ENCODE assay signal across 16 mouse cellular contexts in genomic region chr2:29846911-29847310, GRCm38 (mm10). TPM values are rescaled to one million over a fixed set of nuclear protein-coding genes. Genes with fewer than 3 reads are reported as not detected.
DNase-seq lines count a peak whose midpoint lies in the region; ATAC-seq lines count a peak whose summit lies in the region.
"Had no signal": no experiment of that assay in that cellular context is flagged by ENCODE, and none has a peak within 500 bp of the region (broad histone marks: within the 10 kb centered on the region; RNA-seq: fewer than 3 reads in every experiment).

No protein-coding gene starts in this region.

- no peak overlapping the region for H3K9ac ChIP-seq in kidney, embryonic 16.5 days (replicated peaks; ENCODE audit: low read length)
- H3K9ac ChIP-seq in hindbrain, embryonic 13.5 days = peak overlapping the region; percentile 97
- H3K9ac ChIP-seq in midbrain, embryonic 14.5 days (replicated peaks; ENCODE audit: low read length) = peak overlapping the region; percentile 97
- H3K9ac ChIP-seq in neural tube, embryonic 15.5 days (replicated peaks) = peak overlapping the region; percentile 69
- H3K9ac ChIP-seq: limb, embryonic 15.5 days had no signal

- 0 out of 2 replicates have a peak overlapping the region, but pooled peaks have one; percentile 55 for H3K4me2 ChIP-seq in kidney, embryonic 16.5 days (replicated peaks; ENCODE audit: low read depth, low read length)
- H3K4me2 ChIP-seq in hindbrain, embryonic 13.5 days = peak overlapping the region; percentile 77
- H3K4me2 ChIP-seq in midbrain, embryonic 14.5 days (ENCODE audit: low read length) = peak overlapping the region; percentile 83
- peak overlapping the region; percentile 66 for H3K4me2 ChIP-seq in neural tube, embryonic 15.5 days
- H3K4me2 ChIP-seq: limb, embryonic 15.5 days had no signal

- no peaks in the 10 kb centered on the region for H3K9me3 ChIP-seq in kidney, embryonic 16.5 days (ENCODE audit: low read length)
- no peaks in the 10 kb centered on the region for H3K9me3 ChIP-seq in hindbrain, embryonic 13.5 days
- no peaks in the 10 kb centered on the region for H3K9me3 ChIP-seq in midbrain, embryonic 14.5 days (ENCODE audit: control insufficient read depth, low read length)
- no peaks in the 10 kb centered on the region for H3K9me3 ChIP-seq in neural tube, embryonic 15.5 days (replicated peaks)
- H3K9me3 ChIP-seq: embryonic facial prominence, embryonic 13.5 days; limb, embryonic 15.5 days had no signal

- H3K27me3 ChIP-seq in kidney, embryonic 16.5 days (ENCODE audit: insufficient read depth, low read length) = peaks cover 49% of the 10 kb centered on the region
- no peaks in the 10 kb centered on the region for H3K27me3 ChIP-seq in hindbrain, embryonic 13.5 days
- H3K27me3 ChIP-seq in midbrain, embryonic 14.5 days (ENCODE audit: control insufficient read depth, insufficient read depth, low read length) = no peaks in the 10 kb centered on the region
- no peaks in the 10 kb centered on the region for H3K27me3 ChIP-seq in neural tube, embryonic 15.5 days (replicated peaks)

- WGBS in kidney, embryonic 16.5 days = 56% methylated on average over 3 of the region's 3 CpGs
- 27% methylated on average over 3 of the region's 3 CpGs for WGBS in hindbrain, embryonic 13.5 days
- WGBS in midbrain, embryonic 14.5 days = 24% methylated on average over 3 of the region's 3 CpGs
- WGBS in neural tube, embryonic 15.5 days = 17% methylated on average over 3 of the region's 3 CpGs

- no peak overlapping the region for H3K4me3 ChIP-seq in kidney, embryonic 16.5 days (ENCODE audit: low read length)
- peak overlapping the region; percentile 80 for H3K4me3 ChIP-seq in hindbrain, embryonic 13.5 days
- peak overlapping the region; percentile 82 for H3K4me3 ChIP-seq in midbrain, embryonic 14.5 days (replicated peaks; ENCODE audit: low read depth, low read length)
- peak overlapping the region; percentile 51 for H3K4me3 ChIP-seq in neural tube, embryonic 15.5 days (replicated peaks)
- H3K4me3 ChIP-seq: gastrocnemius, adult 2 months; heart, adult 2 months had no signal

- peaks cover 22% of the 10 kb centered on the region for H3K36me3 ChIP-seq in kidney, embryonic 16.5 days (ENCODE audit: insufficient read depth, low read length)
- peaks cover 12% of the 10 kb centered on the region for H3K36me3 ChIP-seq in hindbrain, embryonic 13.5 days
- peaks cover 9% of the 10 kb centered on the region; the same call in 1 of the 2 replicates for H3K36me3 ChIP-seq in midbrain, embryonic 14.5 days (ENCODE audit: control insufficient read depth, insufficient read depth, low read length)
- H3K36me3 ChIP-seq in neural tube, embryonic 15.5 days = peaks cover 13% of the 10 kb centered on the region

- peaks cover 12% of the 10 kb centered on the region for H3K4me1 ChIP-seq in kidney, embryonic 16.5 days (ENCODE audit: insufficient read depth, low read length)
- peaks cover 76% of the 10 kb centered on the region for H3K4me1 ChIP-seq in hindbrain, embryonic 13.5 days (replicated peaks)
- peaks cover 32% of the 10 kb centered on the region for H3K4me1 ChIP-seq in midbrain, embryonic 14.5 days (ENCODE audit: control insufficient read depth, insufficient read depth, low read length)
- peaks cover 56% of the 10 kb centered on the region for H3K4me1 ChIP-seq in neural tube, embryonic 15.5 days

- ATAC-seq in kidney, embryonic 16.5 days (ENCODE audit: low FRiP score, low TSS enrichment) = no peak
- no peak for ATAC-seq in hindbrain, embryonic 13.5 days (ENCODE audit: low FRiP score)
- no peak for ATAC-seq in midbrain, embryonic 14.5 days (ENCODE audit: low FRiP score, low TSS enrichment)
- ATAC-seq in neural tube, embryonic 15.5 days (ENCODE audit: low FRiP score) = no peak

- no peak for DNase-seq in kidney, postnatal 10 days
- no peak for DNase-seq in midbrain, embryonic 14.5 days
- DNase-seq in cerebellum, postnatal 10 days = no peak
- DNase-seq in spleen, postnatal 36 days (ENCODE audit: low spot score in 2 of 2) = no peak
- DNase-seq: cerebellum, adult 9-10 months; gastrocnemius, adult 2 months; heart, adult 2 months; heart, postnatal 10 days; lung, adult 2 months; right cerebral cortex, postnatal 25 days had no signal

- no peak overlapping the region for H3K27ac ChIP-seq in kidney, embryonic 16.5 days (ENCODE audit: low read length)
- peak overlapping the region; percentile 97 for H3K27ac ChIP-seq in hindbrain, embryonic 13.5 days
- peak overlapping the region; percentile 96 for H3K27ac ChIP-seq in midbrain, embryonic 14.5 days (replicated peaks; ENCODE audit: low read depth, low read length)
- H3K27ac ChIP-seq in neural tube, embryonic 15.5 days (replicated peaks) = peak overlapping the region; percentile 84
- H3K27ac ChIP-seq: embryonic facial prominence, embryonic 13.5 days; gastrocnemius, adult 2 months; heart, adult 2 months; limb, embryonic 15.5 days; macrophage had no signal

RNA-seq across cellular contexts. Expression of gene Cercam, which starts 22.1 kb away (rescaled TPM):
- 20.1 and 20.8 TPM in 2 replicates for polyA plus RNA-seq in kidney, embryonic 16.5 days (2015; fragmentation: Nextera tagmentation; extraction: Ambion mirVana)
- 23.8 and 24.9 TPM in 2 replicates for polyA plus RNA-seq in hindbrain, embryonic 13.5 days (2015; fragmentation: Nextera tagmentation; extraction: Ambion mirVana)
- 10.9 and 13.2 TPM in 2 replicates for polyA plus RNA-seq in midbrain, embryonic 14.5 days (2014; fragmentation: Nextera tagmentation; extraction: Ambion mirVana)
- 25.8 and 27.4 TPM in 2 replicates for polyA plus RNA-seq in neural tube, embryonic 15.5 days (2015; fragmentation: Nextera tagmentation; extraction: Ambion mirVana)

RNA-seq across cellular contexts. Expression of gene Urm1, which starts 27.0 kb away (rescaled TPM):
- polyA plus RNA-seq in kidney, embryonic 16.5 days (2015; fragmentation: Nextera tagmentation; extraction: Ambion mirVana) = 27.5 and 31.1 TPM in 2 replicates
- 23.5 and 26.8 TPM in 2 replicates for polyA plus RNA-seq in hindbrain, embryonic 13.5 days (2015; fragmentation: Nextera tagmentation; extraction: Ambion mirVana)
- 22.4 and 28.0 TPM in 2 replicates for polyA plus RNA-seq in midbrain, embryonic 14.5 days (2014; fragmentation: Nextera tagmentation; extraction: Ambion mirVana)
- polyA plus RNA-seq in neural tube, embryonic 15.5 days (2015; fragmentation: Nextera tagmentation; extraction: Ambion mirVana) = 27.7 and 28.3 TPM in 2 replicates

RNA-seq across cellular contexts. Expression of gene Odf2, which starts 42.1 kb away (rescaled TPM):
- polyA plus RNA-seq in kidney, embryonic 16.5 days (2015; fragmentation: Nextera tagmentation; extraction: Ambion mirVana) = 57.7 and 76.5 TPM in 2 replicates
- 70.3 and 78.3 TPM in 2 replicates for polyA plus RNA-seq in hindbrain, embryonic 13.5 days (2015; fragmentation: Nextera tagmentation; extraction: Ambion mirVana)
- polyA plus RNA-seq in midbrain, embryonic 14.5 days (2014; fragmentation: Nextera tagmentation; extraction: Ambion mirVana) = 47.1 and 60.3 TPM in 2 replicates
- 62.4 and 66.8 TPM in 2 replicates for polyA plus RNA-seq in neural tube, embryonic 15.5 days (2015; fragmentation: Nextera tagmentation; extraction: Ambion mirVana)

RNA-seq across cellular contexts. Expression of gene Slc27a4, which starts 44.5 kb away (rescaled TPM):
- 16.5 and 17.7 TPM in 2 replicates for polyA plus RNA-seq in kidney, embryonic 16.5 days (2015; fragmentation: Nextera tagmentation; extraction: Ambion mirVana)
- polyA plus RNA-seq in hindbrain, embryonic 13.5 days (2015; fragmentation: Nextera tagmentation; extraction: Ambion mirVana) = 32.6 and 33.4 TPM in 2 replicates
- polyA plus RNA-seq in midbrain, embryonic 14.5 days (2014; fragmentation: Nextera tagmentation; extraction: Ambion mirVana) = 36.1 and 40.0 TPM in 2 replicates
- 43.0 and 48.9 TPM in 2 replicates for polyA plus RNA-seq in neural tube, embryonic 15.5 days (2015; fragmentation: Nextera tagmentation; extraction: Ambion mirVana)

RNA-seq across cellular contexts. Expression of gene Trub2, which starts 58.6 kb away (rescaled TPM):
- 42.4 and 45.7 TPM in 2 replicates for polyA plus RNA-seq in kidney, embryonic 16.5 days (2015; fragmentation: Nextera tagmentation; extraction: Ambion mirVana)
- polyA plus RNA-seq in hindbrain, embryonic 13.5 days (2015; fragmentation: Nextera tagmentation; extraction: Ambion mirVana) = 40.0 and 43.0 TPM in 2 replicates
- polyA plus RNA-seq in midbrain, embryonic 14.5 days (2014; fragmentation: Nextera tagmentation; extraction: Ambion mirVana) = 28.0 and 28.8 TPM in 2 replicates
- 33.2 and 35.5 TPM in 2 replicates for polyA plus RNA-seq in neural tube, embryonic 15.5 days (2015; fragmentation: Nextera tagmentation; extraction: Ambion mirVana)
